Mouse (Mus musculus) heart, embryonic 14.5 days (tissue): ENCODE data around the gene BC051665. TPM values are rescaled to one million over a fixed set of nuclear protein-coding genes. Genes with fewer than 3 reads are reported as not detected.

Source experiments
- ATAC-seq: fragments of 200-750 bp; cut with Nextera tagmentation; 2 replicates; pipeline ENCODE4 v1.8.0; 2017; ENCODE audit warnings: low read depth, moderate TSS enrichment; ENCODE audit not compliant: insufficient number of reproducible peaks, insufficient read depth, low FRiP score
- H3K27ac ChIP-seq, 2 experiments: fragments of 200-500 bp in 1 of 2; fragments of 300-500 bp in 1 of 2; sonication (generic) in 1 of 2; replicated peaks in 1 of 2; 2 replicates each; pipeline ENCODE4 v1.5.1; 2012 to 2014; ENCODE audit warnings: low read depth in 2 of 2, low read length in 2 of 2, control low read depth in 1 of 2, mild to moderate bottlenecking in 1 of 2, mixed read lengths in 1 of 2; ENCODE audit not compliant: control insufficient read depth in 1 of 2, insufficient read depth in 1 of 2
- H3K27me3 ChIP-seq: fragments of 300-500 bp; sonication (generic); 2 replicates; pipeline ENCODE4 v1.6.1; 2014; ENCODE audit warnings: mild to moderate bottlenecking, low read length, control low read depth; ENCODE audit not compliant: control insufficient read depth, insufficient read depth
- H3K36me3 ChIP-seq: fragments of 300-500 bp; sonication (generic); 2 replicates; pipeline ENCODE4 v1.6.1; 2014; ENCODE audit warnings: mild to moderate bottlenecking, control low read depth, low read length, mixed read lengths; ENCODE audit not compliant: control insufficient read depth, insufficient read depth
- H3K4me1 ChIP-seq, 2 experiments: fragments of 200-500 bp in 1 of 2; fragments of 300-500 bp in 1 of 2; sonication (generic) in 1 of 2; 2 replicates each; pipeline ENCODE4 v1.6.1; 2012 to 2014; ENCODE audit warnings: low read length in 2 of 2, control low read depth in 1 of 2, mixed read lengths in 1 of 2; ENCODE audit not compliant: control insufficient read depth in 2 of 2, insufficient read depth in 2 of 2
- H3K4me2 ChIP-seq: fragments of 300-500 bp; sonication (generic); 2 replicates; pipeline ENCODE4 v1.6.1; 2014; ENCODE audit warnings: mild to moderate bottlenecking, low read length
- H3K4me3 ChIP-seq, 2 experiments: fragments of 200-500 bp in 1 of 2; fragments of 300-500 bp in 1 of 2; sonication (generic) in 1 of 2; 2 replicates each; pipeline ENCODE4 v1.5.1; 2012 to 2014; ENCODE audit warnings: low read length in 2 of 2, mild to moderate bottlenecking in 2 of 2, control low read depth in 1 of 2, low read depth in 1 of 2, moderate library complexity in 1 of 2; ENCODE audit not compliant: control insufficient read depth in 1 of 2, insufficient read depth in 1 of 2
- H3K9ac ChIP-seq: fragments of 300-500 bp; sonication (generic); 2 replicates; pipeline ENCODE4 v1.6.1; 2014; ENCODE audit warnings: mild to moderate bottlenecking, low read length
- H3K9me3 ChIP-seq: fragments of 300-500 bp; sonication (generic); 2 replicates; pipeline ENCODE4 v1.6.1; 2016; ENCODE audit warnings: low read length, control low read depth; ENCODE audit not compliant: control insufficient read depth
- WGBS: fragments of 180-500 bp; shearing (Covaris S2); extraction: QIAGEN DNeasy Blood & Tissue Kit; methylation state at CpG from one replicate; pipeline ENCODE4 v1.1.7; 2014; 5-methylcytosine and 5-hydroxymethylcytosine counted together
- polyA plus RNA-seq: library from polyadenylated mRNA; unstranded; fragments of >200 nt; fragmentation: Nextera tagmentation; extraction: Ambion mirVana; gene quantifications from 2 replicates; pipeline ENCODE4 v1.2.1, GENCODE M21; 2014

BC051665 gene
- polyA plus RNA-seq, 1 experiment from 2014 or later: not detected

DNA sequence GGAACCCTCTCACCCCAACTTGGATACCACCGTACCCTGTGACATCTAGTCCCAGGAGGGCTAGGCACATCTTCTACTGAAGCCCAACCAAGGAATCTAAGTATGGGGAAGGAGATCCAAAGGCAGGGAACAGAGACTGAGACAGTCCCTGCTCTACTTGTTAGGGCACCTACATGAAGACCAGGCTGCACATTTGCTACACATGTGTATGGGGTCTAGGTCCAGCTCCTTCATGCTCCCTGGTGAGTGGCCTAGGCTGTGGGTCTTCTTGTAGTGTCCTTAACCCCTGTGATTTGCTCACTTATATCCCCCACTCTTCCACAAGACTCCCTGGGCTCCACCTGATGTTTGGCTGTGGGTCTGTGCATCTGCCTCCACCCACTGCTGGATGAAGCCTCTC lies 3.3 kb upstream of the BC051665 start:
- Histone ChIP-seq H3K4me1 (no peaks in the 10 kb centered on the region), H3K9me3 (no peaks in the 10 kb centered on the region), H3K4me2 (no peak overlapping the region), H3K9ac (no peak overlapping the region), H3K27me3 (no peaks in the 10 kb centered on the region), H3K27ac (no peak overlapping the region), H3K36me3 (no peaks in the 10 kb centered on the region), H3K4me3 (no peak overlapping the region)
- ATAC-seq: no peak
- 63% methylated on average over 1 of the region's 1 CpGs for WGBS

DNA sequence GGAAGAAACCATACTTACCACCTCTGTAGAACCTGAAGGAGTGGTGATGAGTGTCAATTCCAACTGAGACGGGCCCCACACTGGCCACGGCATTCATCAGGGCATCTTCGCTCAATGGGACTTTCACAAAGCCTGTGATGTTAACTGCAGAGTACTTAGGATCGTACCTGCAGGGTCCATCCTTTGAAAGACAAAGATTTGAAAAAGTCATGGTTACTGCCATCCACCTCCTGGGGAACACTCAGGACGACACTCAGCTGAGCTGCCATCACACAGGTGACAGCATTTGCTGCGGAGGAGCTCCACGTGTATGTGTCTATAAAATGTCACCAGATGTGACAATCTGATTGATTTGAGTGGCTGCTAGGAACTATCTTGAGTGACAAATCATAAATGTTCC lies 2.9 kb downstream of the BC051665 start:
- Histone ChIP-seq H3K9ac (no peak overlapping the region), H3K4me3 (no peak overlapping the region), H3K9me3 (no peaks in the 10 kb centered on the region), H3K27me3 (no peaks in the 10 kb centered on the region), H3K36me3 (no peaks in the 10 kb centered on the region), H3K4me2 (no peak overlapping the region), H3K4me1 (no peaks in the 10 kb centered on the region), H3K27ac (no peak overlapping the region)
- 82% methylated on average over 7 of the region's 7 CpGs for WGBS
- ATAC-seq: no peak

DNA sequence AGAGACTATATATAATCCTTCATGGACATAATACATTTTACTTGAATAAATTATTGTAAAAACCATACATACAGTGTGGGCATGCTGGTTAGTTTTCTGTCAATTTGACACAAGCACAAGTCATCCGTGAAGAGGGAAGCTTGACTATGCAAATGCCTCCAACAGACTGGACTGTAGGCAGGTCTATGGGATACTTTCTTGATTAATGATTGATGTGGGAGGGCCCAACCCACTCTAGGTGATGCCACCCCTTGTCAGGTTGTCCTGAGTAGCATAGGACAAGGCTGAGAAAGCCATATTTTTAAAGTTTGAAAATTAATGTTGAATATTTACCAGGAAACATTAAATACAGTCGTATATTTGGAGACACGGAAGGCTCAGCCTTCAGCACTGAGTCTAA lies 5.6 kb downstream of the BC051665 start:
- Histone ChIP-seq H3K9ac (no peak overlapping the region), H3K9me3 (no peaks in the 10 kb centered on the region), H3K36me3 (no peaks in the 10 kb centered on the region), H3K27ac (no peak overlapping the region), H3K27me3 (no peaks in the 10 kb centered on the region), H3K4me1 (no peaks in the 10 kb centered on the region), H3K4me3 (no peak overlapping the region), H3K4me2 (no peak overlapping the region)
- 79% methylated on average over 3 of the region's 3 CpGs for WGBS
- no peak for ATAC-seq

DNA sequence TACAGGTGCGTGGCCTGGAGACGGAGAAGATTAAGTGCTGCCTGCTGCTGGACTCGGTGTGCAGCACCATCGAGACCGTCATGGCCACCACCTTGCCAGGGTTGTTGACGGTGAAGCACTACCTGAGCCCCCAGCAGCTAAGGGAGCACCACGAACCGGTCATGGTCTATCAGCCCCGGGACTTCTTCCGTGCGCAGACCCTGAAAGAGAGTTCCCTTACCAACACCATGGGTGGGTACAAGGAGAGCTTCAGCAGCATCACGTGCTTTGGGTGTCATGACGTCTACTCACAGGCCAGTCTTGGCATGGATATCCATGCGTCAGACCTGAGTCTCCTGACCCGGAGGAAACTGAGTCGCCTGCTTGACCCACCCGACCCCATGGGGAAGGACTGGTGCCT lies 25.0 kb downstream of the BC051665 start:
- H3K27me3 ChIP-seq: no peaks in the 10 kb centered on the region
- H3K9me3 ChIP-seq: no peaks in the 10 kb centered on the region
- H3K4me3 ChIP-seq: no peak overlapping the region
- no peak overlapping the region for H3K9ac ChIP-seq
- peaks cover 16% of the 10 kb centered on the region; the same call in 1 of the 2 replicates for H3K36me3 ChIP-seq
- 89% methylated on average over 17 of the region's 17 CpGs for WGBS
- H3K27ac ChIP-seq: no peak overlapping the region
- H3K4me1 ChIP-seq: no peaks in the 10 kb centered on the region
- no peak for ATAC-seq
- no peak overlapping the region for H3K4me2 ChIP-seq

DNA sequence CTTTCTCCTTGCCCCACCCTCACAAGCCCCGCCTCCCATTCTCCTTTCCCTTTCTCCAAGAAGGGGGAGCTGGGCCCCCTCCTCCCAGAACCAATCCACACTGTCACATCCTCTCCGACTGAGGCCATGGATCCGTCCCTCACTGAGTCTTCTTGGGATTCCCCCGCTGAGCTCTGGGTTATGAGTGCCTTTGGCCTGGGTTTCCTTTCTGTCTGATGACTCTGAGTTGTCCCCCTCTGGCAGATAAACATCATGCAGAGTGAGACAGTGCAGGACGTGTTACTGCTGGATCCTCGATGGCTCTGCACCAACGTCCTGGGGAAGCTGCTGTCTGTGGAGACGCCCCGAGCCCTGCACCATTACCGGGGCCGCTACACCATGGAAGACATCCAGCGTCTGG lies 25.8 kb downstream of the BC051665 start:
- no peaks in the 10 kb centered on the region for H3K27me3 ChIP-seq
- no peaks in the 10 kb centered on the region for H3K9me3 ChIP-seq
- H3K4me3 ChIP-seq: no peak overlapping the region
- H3K4me2 ChIP-seq: no peak overlapping the region
- peaks cover 16% of the 10 kb centered on the region; the same call in 1 of the 2 replicates for H3K36me3 ChIP-seq
- no peak for ATAC-seq
- no peaks in the 10 kb centered on the region for H3K4me1 ChIP-seq
- H3K9ac ChIP-seq: no peak overlapping the region
- 83% methylated on average over 12 of the region's 12 CpGs for WGBS
- no peak overlapping the region for H3K27ac ChIP-seq

DNA sequence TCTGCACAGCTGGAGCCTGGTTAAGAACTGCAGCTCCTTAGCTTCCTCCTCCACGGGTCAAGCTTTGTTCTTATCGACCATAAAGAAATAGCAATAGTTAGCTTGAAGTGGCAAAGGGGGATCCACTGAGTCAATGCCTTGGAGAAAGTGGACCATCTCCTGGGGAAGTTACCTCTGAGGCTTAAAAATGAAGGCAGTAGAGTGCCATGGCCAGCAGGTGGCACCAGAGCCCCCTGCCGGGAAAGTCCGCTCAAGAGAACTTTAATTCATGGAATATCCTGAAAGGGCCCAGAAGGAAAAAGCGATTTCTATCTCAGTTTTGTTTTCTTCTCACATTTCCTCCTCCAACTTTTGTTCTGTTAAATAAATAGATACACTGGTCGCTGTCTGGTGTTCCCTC lies 27.0 kb downstream of the BC051665 start:
- 38% methylated on average over 6 of the region's 6 CpGs for WGBS
- ATAC-seq: no peak

DNA sequence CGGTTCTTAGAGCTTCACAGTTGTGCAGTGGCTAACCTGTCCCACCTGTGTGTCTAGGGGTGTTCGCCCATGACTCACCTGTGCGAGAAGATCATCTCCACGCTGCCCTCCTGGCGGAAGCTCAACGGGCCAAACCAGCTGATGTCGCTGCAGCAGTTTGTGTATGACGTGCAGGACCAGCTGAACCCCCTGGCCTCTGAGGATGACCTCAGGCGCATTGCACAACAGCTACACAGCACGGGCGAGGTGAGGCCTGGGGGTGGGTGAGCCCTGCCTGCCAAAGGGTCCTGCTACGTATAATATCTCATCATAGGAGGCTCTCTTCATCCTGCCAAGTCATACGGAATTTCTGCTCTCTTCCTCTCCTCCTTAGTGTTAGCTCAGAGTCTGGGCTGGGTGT lies 28.9 kb downstream of the BC051665 start:
- no peak overlapping the region for H3K27ac ChIP-seq
- H3K36me3 ChIP-seq: peaks cover 21% of the 10 kb centered on the region; the same call in 1 of the 2 replicates
- no peaks in the 10 kb centered on the region for H3K4me1 ChIP-seq
- 77% methylated on average over 13 of the region's 13 CpGs for WGBS
- H3K4me2 ChIP-seq: no peak overlapping the region
- ATAC-seq: no peak
- H3K9ac ChIP-seq: no peak overlapping the region
- no peaks in the 10 kb centered on the region for H3K9me3 ChIP-seq
- H3K27me3 ChIP-seq: no peaks in the 10 kb centered on the region
- H3K4me3 ChIP-seq: no peak overlapping the region

More for the DNA sequence above, 27.0 kb downstream of the BC051665 start:
- Histone ChIP-seq H3K9ac (no peak overlapping the region), H3K27me3 (no peaks in the 10 kb centered on the region), H3K9me3 (no peaks in the 10 kb centered on the region), H3K4me1 (no peaks in the 10 kb centered on the region), H3K36me3 (peaks cover 16% of the 10 kb centered on the region; the same call in 1 of the 2 replicates), H3K4me3 (no peak overlapping the region), H3K4me2 (no peak overlapping the region), H3K27ac (no peak overlapping the region)

DNA sequence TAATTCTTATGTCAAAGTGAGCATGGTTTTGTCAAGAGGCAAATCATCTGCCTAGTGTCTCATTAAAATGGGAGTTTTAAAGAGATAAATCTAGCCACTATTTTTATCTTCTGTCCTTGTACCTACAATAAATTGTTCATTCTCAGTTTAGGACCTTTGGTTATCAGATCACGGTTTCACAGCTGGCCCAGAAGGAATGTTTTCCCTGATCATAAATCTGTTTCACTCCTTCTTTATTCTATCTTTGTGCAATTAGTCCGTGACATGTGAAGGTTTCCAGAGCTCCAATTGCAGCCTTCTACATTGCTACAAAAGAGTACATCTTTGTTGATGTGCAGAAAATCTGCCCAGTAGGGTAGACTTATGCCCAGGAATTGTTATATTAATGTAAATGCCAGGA lies 30.9 kb downstream of the BC051665 start:
- Histone ChIP-seq H3K27me3 (no peaks in the 10 kb centered on the region), H3K4me1 (no peaks in the 10 kb centered on the region), H3K4me2 (no peak overlapping the region), H3K36me3 (peaks cover 16% of the 10 kb centered on the region; the same call in 1 of the 2 replicates), H3K4me3 (no peak overlapping the region), H3K9ac (no peak overlapping the region), H3K27ac (no peak overlapping the region), H3K9me3 (no peaks in the 10 kb centered on the region)
- no peak for ATAC-seq
- 72% methylated on average over 2 of the region's 2 CpGs for WGBS
